Mouse (Mus musculus) adrenal gland, adult 8-10 months (tissue): Measurements from ENCODE around the gene Hmox2. TPM values are rescaled to one million over a fixed set of nuclear protein-coding genes. Genes with fewer than 3 reads are reported as not detected.

Experiments used
- DNase-seq: peaks from one replicate; pipeline ENCODE4 v3.0.0; 2022
- total RNA-seq, 4 experiments: library from RNA; stranded (reverse); gene quantifications; 2 replicates each; pipeline ENCODE4 v1.2.4; 2022

Gene Hmox2
- total RNA-seq, 4 experiments from 2014 or later, result 89.6 to 120 (median 94.1) TPM

DNA sequence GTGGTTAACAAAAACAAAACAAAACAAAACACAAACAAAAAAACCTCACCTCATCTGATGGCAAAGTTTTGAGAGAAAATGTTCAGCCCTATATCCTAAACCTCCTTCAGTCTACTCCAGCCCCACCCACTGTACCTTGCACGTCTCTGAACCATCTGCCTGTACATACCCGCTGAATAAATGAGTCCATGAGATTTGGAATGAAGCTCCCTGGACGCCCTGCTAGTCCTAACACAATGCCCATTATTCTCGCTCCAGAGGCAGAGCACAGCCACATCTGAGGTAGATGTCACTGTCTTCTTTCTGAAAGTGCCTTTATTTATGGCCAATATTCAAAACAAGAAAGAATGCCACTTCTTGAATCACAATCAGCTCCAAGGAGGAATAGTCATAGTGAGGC, 59.5 kb downstream of the Hmox2 start:
- no peak for DNase-seq

DNA sequence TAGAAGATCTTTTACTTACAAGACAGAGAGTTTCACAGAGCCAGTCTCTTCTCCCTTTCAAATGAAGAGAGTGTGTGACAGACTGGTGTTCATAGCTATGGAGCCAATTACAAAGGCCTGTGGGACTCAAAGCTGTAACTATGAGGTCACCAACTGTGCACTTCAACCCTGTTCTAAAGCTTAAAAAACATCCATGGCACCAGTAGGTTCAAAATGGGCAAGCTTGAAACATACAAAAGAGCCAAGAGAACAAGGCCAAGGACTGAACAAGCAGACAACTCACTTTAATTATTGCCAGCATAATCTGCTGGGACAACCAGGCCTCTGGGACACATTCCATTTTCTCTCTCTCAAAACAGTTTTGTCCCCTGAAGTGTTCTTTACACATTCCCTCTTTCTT, 62.0 kb downstream of the Hmox2 start:
- no peak for DNase-seq

DNA sequence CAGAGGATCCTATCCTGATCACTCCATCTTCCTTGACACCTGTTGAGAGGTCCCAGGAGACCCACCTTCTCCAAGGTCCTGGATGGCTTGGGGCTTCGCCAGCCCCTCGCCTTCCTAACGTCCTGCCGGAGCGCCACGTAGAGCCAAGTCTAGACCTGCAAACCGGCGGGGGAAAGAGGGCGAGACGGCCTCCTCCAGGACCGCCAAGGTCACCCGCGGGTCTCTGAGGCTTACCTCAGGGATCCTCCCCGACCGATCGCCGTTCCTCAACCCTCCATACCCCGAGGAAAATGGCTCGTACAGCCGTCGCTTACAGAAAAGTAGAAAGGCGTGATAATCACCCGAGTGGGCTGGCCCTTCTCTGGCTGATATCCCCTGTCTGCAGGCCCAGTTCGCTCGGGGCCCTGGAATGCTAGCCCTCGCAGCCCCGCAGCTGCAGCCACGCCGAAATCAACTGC, 63.2 kb downstream of the Hmox2 start:
- peak; percentile 49 for DNase-seq

DNA sequence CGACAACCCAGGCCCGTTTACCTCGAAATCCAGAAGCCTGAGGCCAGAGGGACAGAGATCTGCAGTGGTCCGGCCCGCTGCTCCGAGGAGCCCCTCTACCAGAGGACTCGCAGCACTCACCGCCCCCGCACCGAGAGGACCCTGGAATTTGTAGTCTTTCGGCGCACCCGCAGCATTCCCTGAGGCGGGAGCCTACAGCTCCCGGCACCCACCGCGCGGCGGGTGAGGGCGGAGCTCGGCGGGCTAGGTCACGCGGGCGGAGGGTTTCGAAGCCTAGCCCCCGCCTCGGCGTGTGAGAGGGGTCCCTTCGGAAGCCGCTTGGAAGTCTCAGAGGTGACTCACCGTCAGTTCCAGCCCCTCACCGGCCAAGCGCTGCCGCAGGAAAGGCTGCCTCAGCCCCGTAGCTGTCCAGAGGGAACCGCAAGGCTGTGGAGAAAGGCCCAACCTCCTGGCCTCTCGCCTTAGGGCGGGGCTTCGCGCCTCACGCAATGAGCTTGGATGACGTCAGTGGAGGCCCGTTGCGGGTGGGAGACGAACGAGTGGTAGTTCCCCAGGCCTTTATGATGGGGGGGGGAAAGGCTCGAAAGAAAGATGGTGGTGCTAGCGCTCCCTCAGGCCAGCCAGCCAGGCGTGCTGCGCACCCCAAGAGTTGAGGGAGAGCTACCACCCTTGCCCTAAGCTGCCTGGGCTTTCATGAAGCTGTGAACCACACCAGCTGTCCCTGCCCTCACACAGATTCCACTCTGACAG, 63.8 kb downstream of the Hmox2 start, which contains the start of gene Cdip1:
TSS of gene Cdip1 (minus strand) at position 483 of the 750 bp plus-strand sequence.
- peak; percentile 93 for DNase-seq

DNA sequence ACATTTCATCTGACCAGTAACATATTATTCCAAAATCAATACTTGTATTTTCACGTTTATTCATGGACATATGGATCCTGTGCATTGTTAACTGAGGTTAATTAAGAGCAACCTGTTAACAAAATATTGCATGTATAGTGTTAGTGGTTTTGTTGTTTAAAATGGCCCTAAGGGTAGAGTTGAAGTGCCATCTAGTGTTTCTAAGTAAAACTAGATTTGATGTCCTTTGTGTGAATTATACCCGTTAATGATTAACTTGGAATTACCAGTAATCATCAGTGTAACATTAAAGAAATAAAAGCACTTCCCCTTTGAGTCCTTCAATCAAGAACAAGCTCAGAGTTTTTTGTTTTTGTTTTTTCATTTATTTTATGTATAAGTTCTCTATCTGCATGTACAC, 65.2 kb downstream of the Hmox2 start:
- DNase-seq, result no peak

DNA sequence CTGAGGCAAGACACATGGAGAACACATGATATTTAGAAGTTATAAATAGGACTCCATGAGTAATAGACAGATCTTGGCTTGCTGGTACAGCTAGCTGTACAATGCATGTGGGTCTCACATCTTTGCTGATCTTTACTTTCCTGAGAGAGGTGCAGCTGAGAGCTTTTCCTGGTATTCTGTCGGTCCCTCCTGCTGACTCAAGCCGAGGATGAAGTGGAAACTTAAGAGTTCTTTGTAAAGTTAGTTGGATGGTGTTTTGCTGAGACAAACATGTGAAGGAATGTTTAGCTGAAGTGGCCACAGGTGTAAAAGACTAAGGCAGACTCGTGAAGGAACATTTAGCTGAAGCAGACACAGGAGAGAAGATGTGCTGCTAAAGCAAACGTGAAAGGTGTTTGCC, 70.5 kb downstream of the Hmox2 start:
- DNase-seq, result no peak

Other genes with a start within 250 kb of the Hmox2 start
- gene Srl, start 184.5 kb upstream of the Hmox2 start, total RNA-seq, result 10 to 100 TPM in 1 of 4 experiments, 1 to 10 TPM in 3; 5.5 to 10.2 (median 5.9) TPM
- 10 to 100 TPM in 1 of 4 experiments, 1 to 10 TPM in 3; 6.1 to 10.8 (median 7.6) TPM for gene Tfap4, start 166.5 kb upstream of the Hmox2 start, total RNA-seq
- 10 to 100 TPM; 14.6 to 28.9 (median 23.8) TPM for gene Glis2, start 131.6 kb upstream of the Hmox2 start, total RNA-seq
- gene Pam16, start 101.4 kb upstream of the Hmox2 start, total RNA-seq, result 100 to 1,000 TPM in 2 of 4 experiments, 10 to 100 TPM in 2; 81.7 to 124 (median 102) TPM
- gene Vasn, start 86.4 kb upstream of the Hmox2 start, total RNA-seq, result 10 to 100 TPM; 10.1 to 16.9 (median 11.1) TPM
- 100 to 1,000 TPM; 107 to 132 (median 117) TPM for gene Dnaja3, start 86.4 kb upstream of the Hmox2 start, total RNA-seq
- gene Coro7, start 46.6 kb upstream of the Hmox2 start, total RNA-seq, result 10 to 100 TPM; 23.1 to 41.9 (median 36.7) TPM
- 1 to 10 TPM; 2.3 to 9.0 (median 4.8) TPM for gene Nmral1, start 7.0 kb upstream of the Hmox2 start, total RNA-seq
- gene Cdip1, start 63.9 kb downstream of the Hmox2 start, total RNA-seq, result 100 to 1,000 TPM; 120 to 148 (median 143) TPM
- gene 4930562C15Rik, start 109.1 kb downstream of the Hmox2 start, total RNA-seq, result under 1 TPM in 1 of 4 experiments, not detected in 3; 0.14 TPM
- 10 to 100 TPM; 33.0 to 42.5 (median 38.2) TPM for gene Ubald1, start 154.0 kb downstream of the Hmox2 start, total RNA-seq
- gene Mgrn1, start 159.9 kb downstream of the Hmox2 start, total RNA-seq, result 100 to 1,000 TPM in 2 of 4 experiments, 10 to 100 TPM in 2; 88.5 to 120 (median 98.0) TPM
- 10 to 100 TPM; 75.9 to 85.5 (median 78.3) TPM for gene Nudt16l1, start 212.4 kb downstream of the Hmox2 start, total RNA-seq
- 10 to 100 TPM; 48.5 to 79.6 (median 58.6) TPM for gene Anks3, start 237.8 kb downstream of the Hmox2 start, total RNA-seq